Mouse (Mus musculus): ENCODE measurements around the gene C1rl. TPM values are rescaled to one million over a fixed set of nuclear protein-coding genes. Genes with fewer than 3 reads are reported as not detected.

Gene C1rl
- 0.72 and 0.94 TPM in 2 replicates for polyA plus RNA-seq (2015; fragmentation: Nextera tagmentation; extraction: Ambion mirVana)

DNA sequence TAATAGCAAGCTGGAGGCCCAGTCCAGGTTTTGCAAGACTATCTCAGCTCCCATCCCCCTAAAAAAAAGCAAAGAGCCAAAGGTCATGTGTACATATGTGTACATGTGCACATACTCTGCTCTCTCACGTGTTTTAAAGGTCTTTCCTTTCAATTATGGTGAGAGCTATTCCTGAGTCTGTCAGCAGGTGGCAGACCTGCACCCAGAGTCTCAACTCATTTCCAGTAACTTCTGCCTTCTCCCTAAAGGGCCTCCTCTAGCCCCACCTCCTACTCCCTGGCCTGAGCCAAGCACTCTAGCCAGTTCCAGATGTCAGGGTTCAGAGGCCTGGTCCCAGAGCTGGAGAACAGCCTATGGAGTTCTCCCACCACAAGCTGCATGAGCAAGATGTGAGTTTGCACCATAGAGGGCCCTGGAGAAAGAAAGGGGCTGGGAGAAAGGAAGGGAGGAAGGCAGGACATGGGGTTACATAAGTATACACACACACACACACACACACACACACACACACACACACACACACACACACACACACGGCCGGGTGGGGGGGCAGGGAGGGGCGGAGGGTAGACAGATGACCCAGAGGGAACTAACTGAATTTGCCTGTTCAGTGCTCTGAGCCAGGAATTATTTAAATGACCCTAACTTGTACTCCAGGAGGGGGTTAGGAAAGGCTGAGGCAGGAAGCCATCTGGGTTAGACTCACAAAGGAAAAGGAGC is at the start of gene C1rl:
C1rl (plus strand) TSS at position 272 of the 720 bp plus-strand sequence.
- Histone ChIP-seq H3K9ac (no peak within 1 kb of the TSS), H3K4me3 (no peak within 1 kb of the TSS), H3K27me3 (no peaks in the 10 kb centered on the region), H3K27ac (0 out of 2 replicates have a peak within 1 kb of the TSS, but pooled peaks have one; percentile 11), H3K4me2 (no peak within 1 kb of the TSS), H3K4me1 (no peaks in the 10 kb centered on the region), H3K9me3 (peaks cover 4% of the 10 kb centered on the region; the same call in 1 of the 2 replicates), H3K36me3 (no peaks in the 10 kb centered on the region)
- ATAC-seq (ENCODE audit: insufficient number of reproducible peaks, insufficient read depth, low FRiP score, low TSS enrichment, low read depth), result 0 out of 2 replicates have a peak, but pooled peaks have one; percentile 74
- WGBS, result 32% methylated on average over 2 of the region's 4 CpGs

DNA sequence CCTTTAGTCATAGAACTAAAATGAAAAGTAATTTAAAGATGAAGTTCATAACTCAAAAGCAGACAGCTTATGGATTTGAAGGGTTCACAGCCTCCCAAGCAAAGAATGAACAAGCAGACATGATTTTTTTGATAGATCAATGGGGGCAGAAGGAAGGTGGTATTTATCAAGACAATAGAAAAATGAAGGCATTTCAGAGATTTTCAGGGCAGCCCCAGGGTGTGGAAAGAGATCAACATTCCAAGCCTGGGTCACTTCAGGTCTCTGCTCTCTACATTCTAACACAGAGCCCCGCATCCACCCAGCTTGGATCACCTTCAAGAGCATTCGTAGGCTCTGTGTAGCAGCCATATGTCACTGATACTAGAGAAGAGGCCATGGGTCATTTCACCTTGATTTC is 49.6 kb upstream of the C1rl start:
- no peak for ATAC-seq (ENCODE audit: insufficient number of reproducible peaks, insufficient read depth, low FRiP score, low TSS enrichment, low read depth)
- WGBS, result 84% methylated on average over 2 of the region's 2 CpGs
- H3K4me1 ChIP-seq, result no peaks in the 10 kb centered on the region

DNA sequence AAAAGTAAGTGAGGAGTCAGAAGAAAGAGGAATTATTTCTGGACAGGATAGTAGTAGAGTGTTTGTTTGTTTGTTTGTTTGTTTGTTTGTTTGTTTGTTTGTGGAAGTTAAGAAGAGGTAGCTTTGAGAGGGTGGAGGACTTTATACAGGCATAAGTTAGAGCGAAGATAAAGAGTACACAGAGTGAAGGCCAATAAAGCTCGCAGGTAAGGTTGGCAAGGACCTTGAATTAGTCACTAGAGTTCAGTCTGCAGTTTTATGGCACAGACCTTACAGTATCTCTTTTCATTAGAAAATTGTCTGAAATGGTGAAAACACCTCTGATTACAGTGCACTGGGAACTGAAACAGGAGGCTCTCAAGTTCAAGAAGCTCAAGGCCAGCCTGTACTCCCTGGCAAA is 46.9 kb upstream of the C1rl start:
- H3K4me1 ChIP-seq, result no peaks in the 10 kb centered on the region
- H3K9me3 ChIP-seq, result no peaks in the 10 kb centered on the region
- H3K36me3 ChIP-seq, result no peaks in the 10 kb centered on the region
- H3K27ac ChIP-seq, result no peak overlapping the region
- ATAC-seq (ENCODE audit: insufficient number of reproducible peaks, insufficient read depth, low FRiP score, low TSS enrichment, low read depth), result no peak
- no peak overlapping the region for H3K9ac ChIP-seq
- 92% methylated on average over 2 of the region's 2 CpGs for WGBS
- H3K27me3 ChIP-seq, result no peaks in the 10 kb centered on the region
- H3K4me2 ChIP-seq, result no peak overlapping the region
- no peak overlapping the region for H3K4me3 ChIP-seq

More for the DNA sequence above, 49.6 kb upstream of the C1rl start:
- Histone ChIP-seq H3K9ac (no peak overlapping the region), H3K27ac (no peak overlapping the region), H3K9me3 (no peaks in the 10 kb centered on the region), H3K4me2 (no peak overlapping the region), H3K36me3 (no peaks in the 10 kb centered on the region), H3K27me3 (no peaks in the 10 kb centered on the region), H3K4me3 (no peak overlapping the region)

DNA sequence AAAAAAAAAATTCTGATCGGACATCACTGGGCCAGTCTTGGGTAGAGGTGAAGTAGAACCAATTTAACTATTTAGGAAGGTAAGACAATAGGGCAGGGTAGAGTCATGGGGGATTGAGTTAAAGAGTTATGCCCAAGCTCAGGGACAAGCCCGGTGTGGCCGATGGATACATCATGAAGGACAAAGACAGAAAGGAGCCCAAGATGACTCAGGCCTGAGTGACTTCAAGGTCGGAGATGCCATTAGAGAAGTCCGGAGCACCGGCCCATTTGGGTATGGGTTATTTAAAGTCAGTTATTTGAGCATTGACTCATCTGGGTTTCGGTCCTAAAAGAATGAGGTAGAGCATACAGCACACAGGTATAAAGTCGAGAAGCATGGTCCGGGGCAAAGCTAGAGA is 46.5 kb upstream of the C1rl start:
- no peak for ATAC-seq (ENCODE audit: insufficient number of reproducible peaks, insufficient read depth, low FRiP score, low TSS enrichment, low read depth)
- Histone ChIP-seq H3K9me3 (no peaks in the 10 kb centered on the region), H3K4me2 (no peak overlapping the region), H3K9ac (no peak overlapping the region), H3K27ac (no peak overlapping the region), H3K4me1 (no peaks in the 10 kb centered on the region), H3K27me3 (no peaks in the 10 kb centered on the region), H3K4me3 (no peak overlapping the region), H3K36me3 (no peaks in the 10 kb centered on the region)
- 95% methylated on average over 9 of the region's 9 CpGs for WGBS

DNA sequence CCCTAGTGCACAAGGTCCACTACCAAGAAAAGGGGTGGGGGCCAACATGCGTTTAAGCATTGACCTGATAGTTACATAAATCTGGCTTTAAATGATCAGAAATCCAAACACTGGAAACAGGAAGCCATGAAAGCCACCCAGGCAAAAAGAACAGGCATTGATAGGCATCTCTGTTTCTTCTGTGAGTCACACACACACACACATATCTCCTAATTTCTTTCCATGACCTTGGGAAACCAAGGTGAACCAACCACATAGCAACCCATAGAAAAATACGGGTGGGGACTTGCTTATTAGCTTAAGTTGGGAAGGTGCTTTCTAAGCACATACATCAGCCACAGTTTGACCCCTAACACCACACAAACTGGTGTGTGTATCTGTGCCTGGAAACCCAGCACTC is 45.6 kb upstream of the C1rl start:
- H3K4me2 ChIP-seq, result no peak overlapping the region
- H3K4me3 ChIP-seq, result no peak overlapping the region
- no peaks in the 10 kb centered on the region for H3K36me3 ChIP-seq
- no peaks in the 10 kb centered on the region for H3K4me1 ChIP-seq
- no peak for ATAC-seq (ENCODE audit: insufficient number of reproducible peaks, insufficient read depth, low FRiP score, low TSS enrichment, low read depth)
- no peak overlapping the region for H3K9ac ChIP-seq
- H3K27ac ChIP-seq, result no peak overlapping the region
- H3K9me3 ChIP-seq, result no peaks in the 10 kb centered on the region
- H3K27me3 ChIP-seq, result no peaks in the 10 kb centered on the region
- 79% methylated on average over 2 of the region's 2 CpGs for WGBS

DNA sequence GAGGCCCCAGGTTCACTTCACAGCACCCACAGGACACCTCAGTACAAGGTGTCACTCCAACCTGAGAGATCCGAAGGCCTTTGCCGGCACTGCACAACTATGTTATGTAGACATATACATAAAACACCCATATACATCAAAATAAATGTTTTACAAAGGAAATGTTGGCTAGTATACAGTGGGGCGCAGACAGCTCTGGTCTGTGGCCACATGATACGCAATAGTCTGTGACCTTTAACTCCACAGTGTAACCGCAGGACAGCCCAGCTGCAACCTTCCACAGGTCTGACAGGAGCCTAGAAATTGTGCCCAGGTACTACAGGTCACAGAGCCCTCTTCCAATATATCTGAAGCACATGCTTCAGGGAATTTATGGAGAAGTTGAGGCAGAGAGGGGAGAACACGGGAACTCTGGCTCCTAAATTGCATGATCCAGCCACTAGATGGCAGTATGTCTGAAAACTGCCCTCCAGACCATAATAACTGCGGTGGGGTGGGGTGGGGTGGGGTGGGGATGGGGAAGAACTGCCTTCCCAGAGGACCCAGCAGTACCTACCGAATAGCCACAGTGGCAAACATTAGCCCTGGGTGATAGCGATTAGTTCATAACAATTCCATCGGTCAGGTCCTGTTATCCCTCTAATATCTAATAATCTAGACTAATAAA is 44.6 kb upstream of the C1rl start:
- ATAC-seq (ENCODE audit: insufficient number of reproducible peaks, insufficient read depth, low FRiP score, low TSS enrichment, low read depth), result no peak
- WGBS, result 74% methylated on average over 10 of the region's 10 CpGs
- no peaks in the 10 kb centered on the region for H3K4me1 ChIP-seq
- no peaks in the 10 kb centered on the region for H3K27me3 ChIP-seq
- H3K36me3 ChIP-seq, result no peaks in the 10 kb centered on the region
- H3K9me3 ChIP-seq, result no peaks in the 10 kb centered on the region
- no peak overlapping the region for H3K4me3 ChIP-seq
- no peak overlapping the region for H3K4me2 ChIP-seq
- H3K27ac ChIP-seq, result no peak overlapping the region
- no peak overlapping the region for H3K9ac ChIP-seq

DNA sequence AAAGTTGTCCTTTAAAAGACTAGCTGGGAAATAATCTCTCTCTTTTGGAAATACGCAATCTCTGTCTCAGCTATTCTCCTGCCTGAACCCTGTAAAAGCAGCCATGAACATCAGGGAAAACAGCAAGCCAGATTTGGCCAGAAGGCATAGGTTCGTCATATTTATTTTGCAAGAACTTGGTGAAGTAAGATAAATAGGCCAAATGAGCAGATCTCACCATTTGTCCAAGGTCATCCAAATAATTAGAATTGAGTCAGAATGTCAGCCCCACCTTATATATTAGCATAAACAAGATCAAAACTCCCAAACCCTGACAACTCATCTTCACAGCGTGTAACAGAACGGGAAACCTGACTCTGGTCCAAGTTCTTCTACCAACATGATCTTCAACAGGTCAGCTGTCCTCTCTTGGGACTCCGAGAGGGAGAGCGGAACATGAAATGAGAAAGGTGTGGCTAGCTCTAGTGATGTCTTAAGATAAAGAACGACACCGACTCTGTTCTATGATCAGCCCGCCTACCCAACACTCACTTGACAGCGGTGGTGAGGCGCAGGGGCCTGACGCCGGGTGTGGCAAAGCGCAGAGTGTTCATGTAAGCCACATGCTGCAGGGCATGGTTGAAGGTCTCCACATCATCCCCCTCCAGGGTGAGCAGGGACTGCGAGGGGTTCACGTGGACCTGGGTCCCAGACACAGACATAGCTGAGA is 43.8 kb upstream of the C1rl start:
- Histone ChIP-seq H3K9ac (no peak overlapping the region), H3K27ac (no peak overlapping the region), H3K9me3 (no peaks in the 10 kb centered on the region), H3K4me2 (no peak overlapping the region), H3K27me3 (no peaks in the 10 kb centered on the region), H3K4me3 (no peak overlapping the region), H3K4me1 (no peaks in the 10 kb centered on the region), H3K36me3 (no peaks in the 10 kb centered on the region)
- no peak for ATAC-seq (ENCODE audit: insufficient number of reproducible peaks, insufficient read depth, low FRiP score, low TSS enrichment, low read depth)
- WGBS, result 94% methylated on average over 16 of the region's 16 CpGs

DNA sequence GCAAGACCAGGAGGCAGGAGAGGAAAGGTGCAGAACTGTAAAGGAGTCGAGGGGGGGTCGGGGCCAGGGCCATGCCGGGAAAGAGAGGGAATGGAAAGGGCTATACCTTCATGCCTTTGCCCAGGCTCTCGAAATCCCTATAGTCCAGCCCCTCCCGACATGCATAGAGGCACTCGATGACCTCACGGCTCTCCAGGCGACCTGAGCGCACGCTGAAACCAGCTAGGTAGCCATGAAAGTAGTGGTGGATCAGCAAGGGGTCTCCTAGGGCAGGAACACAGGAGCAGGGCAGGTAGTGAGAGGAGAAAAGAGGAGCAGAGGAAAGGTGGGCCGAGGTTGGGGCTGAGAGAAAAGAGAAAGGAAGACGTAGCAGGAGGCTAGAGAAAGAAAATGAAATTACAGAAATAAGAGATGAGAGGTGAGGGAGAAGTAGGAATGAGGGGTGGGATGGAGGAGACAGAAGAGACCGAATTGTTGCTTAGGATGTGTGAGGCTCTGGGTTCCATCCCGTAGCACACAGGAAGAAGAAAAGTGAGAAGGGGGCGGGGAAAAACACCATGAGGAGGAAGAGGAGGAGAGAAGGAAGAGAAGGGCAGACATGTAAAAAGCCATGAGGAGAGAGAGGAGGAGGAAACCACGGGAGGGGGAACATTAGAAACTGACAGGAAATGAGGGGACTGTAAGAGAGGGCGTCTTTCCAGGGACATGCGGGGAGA is 43.1 kb upstream of the C1rl start:
- no peak for ATAC-seq (ENCODE audit: insufficient number of reproducible peaks, insufficient read depth, low FRiP score, low TSS enrichment, low read depth)
- H3K4me1 ChIP-seq, result no peaks in the 10 kb centered on the region
- H3K9ac ChIP-seq, result no peak overlapping the region
- no peak overlapping the region for H3K4me3 ChIP-seq
- WGBS, result 82% methylated on average over 18 of the region's 18 CpGs
- H3K4me2 ChIP-seq, result no peak overlapping the region
- H3K9me3 ChIP-seq, result no peaks in the 10 kb centered on the region
- H3K27me3 ChIP-seq, result no peaks in the 10 kb centered on the region
- H3K36me3 ChIP-seq, result no peaks in the 10 kb centered on the region
- H3K27ac ChIP-seq, result no peak overlapping the region

DNA sequence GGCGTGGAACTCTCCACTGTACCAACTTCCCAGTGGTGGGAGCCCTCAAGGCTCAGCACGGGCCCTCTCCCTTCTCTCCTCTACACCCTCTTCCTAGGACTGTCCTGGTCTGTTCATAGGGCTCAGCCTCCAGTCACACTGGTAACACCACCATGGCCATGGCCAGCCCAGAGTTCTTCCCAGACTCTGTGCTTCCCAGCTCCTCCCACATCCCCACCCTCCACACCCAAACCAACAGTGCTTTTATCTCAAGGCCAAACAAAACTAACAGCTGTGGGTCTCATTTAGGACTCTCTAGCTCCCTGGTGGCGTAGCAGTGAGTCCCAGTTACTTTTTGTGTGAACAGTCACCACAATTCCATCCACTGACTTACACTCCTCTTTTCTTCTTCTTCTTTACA is 40.9 kb upstream of the C1rl start:
- 74% methylated on average over 3 of the region's 3 CpGs for WGBS
- H3K9me3 ChIP-seq, result no peaks in the 10 kb centered on the region

DNA sequence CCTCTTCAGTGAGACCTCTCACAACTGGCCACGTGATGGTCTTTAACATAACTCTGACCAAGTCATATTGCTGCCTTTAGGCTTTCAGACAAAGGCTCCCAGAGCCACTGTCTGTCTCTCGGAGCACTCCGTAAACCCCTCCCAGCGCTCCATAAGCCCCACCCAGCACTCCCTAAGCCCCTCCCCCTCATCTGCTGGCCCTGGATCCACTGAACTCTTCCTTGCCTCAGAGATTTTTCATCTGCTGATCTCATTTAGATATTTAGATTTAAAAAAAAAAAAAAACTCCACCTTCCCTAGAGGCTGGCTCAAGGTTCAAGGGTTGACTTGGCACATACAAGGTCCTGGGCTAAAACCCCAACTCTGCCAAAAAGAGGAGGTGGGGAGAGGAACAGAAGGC is 39.2 kb upstream of the C1rl start:
- Histone ChIP-seq H3K27me3 (no peaks in the 10 kb centered on the region), H3K4me2 (no peak overlapping the region), H3K4me1 (no peaks in the 10 kb centered on the region), H3K9me3 (no peaks in the 10 kb centered on the region), H3K36me3 (0 out of 2 replicates have a peak, but pooled peaks cover 3% of the 10 kb centered on the region), H3K27ac (no peak overlapping the region), H3K4me3 (no peak overlapping the region), H3K9ac (no peak overlapping the region)
- WGBS, result 52% methylated on average over 4 of the region's 4 CpGs
- ATAC-seq (ENCODE audit: insufficient number of reproducible peaks, insufficient read depth, low FRiP score, low TSS enrichment, low read depth), result no peak

More for the DNA sequence above, 40.9 kb upstream of the C1rl start:
- no peaks in the 10 kb centered on the region for H3K27me3 ChIP-seq
- no peak overlapping the region for H3K4me3 ChIP-seq
- no peak overlapping the region for H3K4me2 ChIP-seq
- no peak overlapping the region for H3K9ac ChIP-seq
- no peaks in the 10 kb centered on the region for H3K4me1 ChIP-seq
- ATAC-seq (ENCODE audit: insufficient number of reproducible peaks, insufficient read depth, low FRiP score, low TSS enrichment, low read depth), result no peak
- H3K27ac ChIP-seq, result no peak overlapping the region
- no peaks in the 10 kb centered on the region for H3K36me3 ChIP-seq

DNA sequence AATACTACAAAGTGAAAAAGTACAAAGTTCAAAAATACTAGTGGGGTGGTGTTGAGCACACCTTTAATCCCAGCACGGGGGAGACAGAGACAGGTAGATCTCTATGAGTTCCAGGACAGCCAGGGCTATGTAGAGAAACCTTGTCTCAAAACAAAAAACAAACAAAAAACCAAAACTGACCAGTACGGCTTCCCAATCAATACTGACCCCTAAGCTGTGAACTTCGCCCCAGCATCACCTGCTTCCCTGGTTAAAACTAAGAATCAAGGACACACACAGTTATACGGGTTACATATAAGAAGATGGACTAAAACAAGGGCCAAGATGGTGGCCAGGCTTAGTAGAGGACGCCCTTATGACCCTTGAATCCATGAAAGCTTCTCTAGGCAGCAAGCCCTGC is 36.7 kb upstream of the C1rl start:
- Histone ChIP-seq H3K4me3 (no peak overlapping the region), H3K27ac (no peak overlapping the region), H3K9ac (no peak overlapping the region), H3K27me3 (no peaks in the 10 kb centered on the region), H3K9me3 (no peaks in the 10 kb centered on the region), H3K4me2 (no peak overlapping the region), H3K4me1 (no peaks in the 10 kb centered on the region), H3K36me3 (0 out of 2 replicates have a peak, but pooled peaks cover 3% of the 10 kb centered on the region)
- 92% methylated on average over 5 of the region's 5 CpGs for WGBS
- ATAC-seq (ENCODE audit: insufficient number of reproducible peaks, insufficient read depth, low FRiP score, low TSS enrichment, low read depth), result no peak

Measured in embryonic facial prominence, embryonic 13.5 days (tissue).